Mouse (Mus musculus): ENCODE measurements around the gene Sema3f.

DNA sequence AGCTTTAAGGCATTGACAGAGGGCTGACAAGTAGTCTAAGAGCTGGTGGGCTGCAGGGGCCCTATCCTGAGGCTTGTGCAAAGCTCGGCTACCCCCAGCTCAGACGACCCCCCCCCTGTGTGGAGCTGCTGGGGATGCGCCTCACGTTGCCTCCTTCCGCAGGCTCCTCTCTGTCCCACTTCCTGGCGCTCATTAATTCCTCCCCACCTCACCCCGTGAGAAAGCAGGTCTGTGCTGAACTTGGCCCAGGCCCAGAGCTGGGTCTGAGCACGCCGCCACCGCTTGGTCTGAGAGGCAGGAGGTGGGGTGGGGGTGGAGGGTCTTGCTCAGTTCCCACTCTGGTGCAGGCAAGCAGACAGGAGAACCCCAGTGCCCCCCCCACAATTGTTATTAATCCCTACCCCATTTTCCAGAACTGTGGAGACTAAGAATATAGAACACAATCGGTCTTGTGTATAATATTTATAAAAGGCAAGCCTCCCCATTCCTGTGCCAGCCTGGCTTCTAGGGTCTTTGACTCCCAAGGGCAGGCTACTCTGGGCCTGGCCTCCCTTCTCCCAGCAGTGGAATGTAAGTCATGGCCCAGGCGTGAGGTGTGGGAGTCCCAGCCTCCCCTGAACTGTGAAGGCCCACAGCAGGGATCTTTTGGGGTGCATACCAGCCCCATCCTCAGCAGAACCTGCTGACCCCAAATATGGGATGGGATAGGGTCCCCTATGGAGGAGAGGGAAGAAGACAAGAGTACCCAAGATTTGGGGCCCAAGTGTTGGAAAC lies 59.4 kb downstream of the Sema3f start:
- TF ChIP-seq CTCF (conservative IDR thresholded peaks at IDR 0.05; ENCODE audit: insufficient read depth, insufficient read length, low read depth, low read length), result no peak
- no peak for TF ChIP-seq POLR2A (IDR thresholded peaks at IDR 0.05; ENCODE audit: low read depth, low read length)
